Mouse (Mus musculus): Measurements from ENCODE around the gene Rbms2. TPM values are rescaled to one million over a fixed set of nuclear protein-coding genes. Genes with fewer than 3 reads are reported as not detected.
"Not testable (repeated sequence)": the region's sequence is repeated elsewhere in the genome, so short reads cannot be mapped to it uniquely, and the experiment has no call there.

Rbms2 gene
- polyA plus RNA-seq, 2 experiments = 33.8 to 113 TPM

DNA sequence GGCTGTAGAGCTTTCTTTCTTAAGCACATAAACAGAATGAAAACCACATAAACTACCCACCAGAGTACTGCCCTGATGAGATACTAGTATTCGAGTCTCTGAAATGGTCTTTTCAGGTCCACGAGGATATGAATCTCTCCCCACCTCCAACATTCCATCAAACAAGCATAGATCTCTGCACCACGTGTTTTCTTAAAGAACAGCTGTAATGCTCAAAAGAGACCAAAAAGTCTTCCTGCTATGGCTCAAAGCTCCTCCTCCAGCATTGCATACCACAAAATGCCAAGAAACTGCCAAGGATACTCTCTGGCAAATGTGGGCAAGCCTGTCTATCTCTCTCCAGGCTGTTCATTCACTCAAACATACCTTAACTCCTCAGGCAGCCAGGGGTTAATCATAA lies 4.8 kb downstream of the Rbms2 start:
- DNase-seq (ENCODE audit: low spot score) (no peak), ATAC-seq (ENCODE audit: low FRiP score, low read depth) (no peak)
- Histone ChIP-seq H3K4me3 (replicated peaks; ENCODE audit: low read length) (peak overlapping the region; percentile 65), H3K9ac (ENCODE audit: low read depth, low read length, severe bottlenecking) (peak overlapping the region; percentile 69), H3K9me3 (ENCODE audit: control insufficient read depth, low read length) (no peaks in the 10 kb centered on the region), H3K4me1 (ENCODE audit: control insufficient read depth, insufficient read depth, low read length) (peaks cover 23% of the 10 kb centered on the region), H3K4me2 (replicated peaks; ENCODE audit: low read depth, low read length, severe bottlenecking) (peak overlapping the region; percentile 79), H3K27ac (replicated peaks; ENCODE audit: low read depth, low read length) (peak overlapping the region; percentile 91), H3K36me3 (ENCODE audit: control insufficient read depth, insufficient read depth, low read length) (no peaks in the 10 kb centered on the region), H3K27me3 (ENCODE audit: control insufficient read depth, insufficient read depth, low read length) (no peaks in the 10 kb centered on the region)
- TF ChIP-seq POLR2A (IDR thresholded peaks at IDR 0.05; ENCODE audit: borderline replicate concordance, extremely low read depth, insufficient read depth, insufficient read length) = no peak
- 11% methylated on average over 3 of the region's 3 CpGs for WGBS

DNA sequence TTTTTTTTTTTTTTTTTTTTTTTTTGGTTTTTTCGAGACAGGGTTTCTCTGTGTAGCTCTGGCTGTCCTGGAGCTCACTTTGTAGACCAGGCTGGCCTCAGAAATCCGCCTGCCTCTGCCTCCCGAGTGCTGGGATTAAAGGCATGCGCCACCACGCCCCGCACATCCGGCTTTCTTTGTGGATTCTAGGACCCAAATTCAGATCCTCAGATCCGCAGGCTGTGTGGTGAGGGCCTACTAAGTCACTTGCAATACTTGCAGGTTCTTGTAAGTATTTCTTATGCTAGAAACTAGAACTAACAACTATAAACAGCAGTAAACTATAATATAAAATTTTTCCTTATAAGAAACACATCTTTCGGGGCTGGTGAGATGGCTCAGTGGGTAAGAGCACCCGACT lies 8.7 kb downstream of the Rbms2 start:
- H3K9me3 ChIP-seq (ENCODE audit: control insufficient read depth, low read length); H3K4me2 ChIP-seq (replicated peaks; ENCODE audit: low read depth, low read length, severe bottlenecking); H3K27ac ChIP-seq (replicated peaks; ENCODE audit: low read depth, low read length); H3K27me3 ChIP-seq (ENCODE audit: control insufficient read depth, insufficient read depth, low read length); H3K36me3 ChIP-seq (ENCODE audit: control insufficient read depth, insufficient read depth, low read length); H3K9ac ChIP-seq (ENCODE audit: low read depth, low read length, severe bottlenecking); H3K4me3 ChIP-seq (replicated peaks; ENCODE audit: low read length); DNase-seq (ENCODE audit: low spot score); ATAC-seq (ENCODE audit: low FRiP score, low read depth): not testable (repeated sequence)
- peaks cover 20% of the 10 kb centered on the region for H3K4me1 ChIP-seq (ENCODE audit: control insufficient read depth, insufficient read depth, low read length)
- WGBS = 97% methylated on average over 10 of the region's 10 CpGs

DNA sequence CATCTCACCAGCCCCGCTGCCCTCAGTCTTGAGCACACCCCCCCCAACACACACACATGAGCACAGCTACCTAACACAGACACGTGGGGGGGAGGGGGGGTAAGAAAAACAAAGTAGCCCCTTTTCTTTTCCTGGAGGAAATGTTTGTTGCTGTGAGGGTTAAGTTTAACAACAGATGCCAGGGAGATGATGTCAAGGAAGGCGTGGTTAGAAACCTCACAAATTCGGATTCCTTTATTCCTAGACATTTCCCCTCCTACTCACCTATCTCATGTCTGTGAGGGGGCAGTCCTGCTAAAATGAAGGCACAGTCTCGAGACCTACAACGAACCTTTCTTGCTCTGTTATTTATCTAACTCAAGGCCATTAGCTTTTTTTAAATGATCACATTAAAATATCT lies 13.0 kb downstream of the Rbms2 start:
- Histone ChIP-seq H3K9ac (ENCODE audit: low read depth, low read length, severe bottlenecking) (no peak overlapping the region), H3K27me3 (ENCODE audit: control insufficient read depth, insufficient read depth, low read length) (no peaks in the 10 kb centered on the region), H3K36me3 (ENCODE audit: control insufficient read depth, insufficient read depth, low read length) (no peaks in the 10 kb centered on the region), H3K4me3 (replicated peaks; ENCODE audit: low read length) (no peak overlapping the region), H3K9me3 (ENCODE audit: control insufficient read depth, low read length) (no peaks in the 10 kb centered on the region), H3K4me2 (replicated peaks; ENCODE audit: low read depth, low read length, severe bottlenecking) (no peak overlapping the region), H3K4me1 (ENCODE audit: control insufficient read depth, insufficient read depth, low read length) (peaks cover 5% of the 10 kb centered on the region; the same call in 1 of the 2 replicates), H3K27ac (replicated peaks; ENCODE audit: low read depth, low read length) (no peak overlapping the region)
- 45% methylated on average over 6 of the region's 6 CpGs for WGBS
- no peak for DNase-seq (ENCODE audit: low spot score)
- no peak for ATAC-seq (ENCODE audit: low FRiP score, low read depth)
- no peak for TF ChIP-seq POLR2A (IDR thresholded peaks at IDR 0.05; ENCODE audit: borderline replicate concordance, extremely low read depth, insufficient read depth, insufficient read length)

DNA sequence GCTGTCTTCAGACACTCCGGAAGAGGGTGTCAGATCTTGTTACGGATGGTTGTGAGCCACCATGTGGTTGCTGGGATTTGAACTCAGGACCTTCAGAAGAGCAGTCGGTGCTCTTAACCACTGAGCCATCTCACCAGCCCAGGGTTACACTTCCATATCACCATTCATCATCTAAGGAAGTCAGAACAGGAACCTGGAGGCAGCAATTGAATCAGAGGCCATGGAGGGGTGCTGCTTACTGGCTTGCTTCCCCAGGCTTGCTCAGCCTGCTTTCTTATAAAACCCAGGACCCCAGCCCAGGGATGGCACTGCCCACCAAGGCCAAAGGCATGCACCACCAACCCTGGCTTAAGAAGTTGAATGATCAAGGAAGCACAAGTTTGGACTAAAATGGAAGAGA lies 14.4 kb downstream of the Rbms2 start:
- 100% methylated on average over 2 of the region's 3 CpGs for WGBS
- H3K9ac ChIP-seq (ENCODE audit: low read depth, low read length, severe bottlenecking) = not testable (repeated sequence)

DNA sequence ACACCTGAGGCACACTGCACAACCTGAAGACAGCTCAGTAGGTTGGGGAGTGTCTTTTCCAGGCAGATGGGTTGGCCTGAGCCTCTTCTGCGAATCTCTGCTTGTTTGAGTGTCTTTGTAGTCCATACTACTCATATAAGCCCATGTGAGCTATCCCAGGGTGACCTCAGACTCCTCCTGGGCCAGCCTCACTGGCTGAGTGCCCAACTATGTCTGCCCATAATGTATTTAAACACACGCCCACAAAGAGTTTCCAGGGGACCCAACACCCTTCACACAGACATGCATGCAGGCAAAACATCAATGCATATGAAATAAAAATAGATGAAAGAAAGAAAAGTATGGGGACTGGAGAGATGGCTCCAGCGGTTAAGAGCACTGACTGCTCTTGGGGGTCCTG lies 26.1 kb downstream of the Rbms2 start:
- peaks cover 8% of the 10 kb centered on the region for H3K36me3 ChIP-seq (ENCODE audit: control insufficient read depth, insufficient read depth, low read length)
- no peaks in the 10 kb centered on the region for H3K27me3 ChIP-seq (ENCODE audit: control insufficient read depth, insufficient read depth, low read length)
- H3K9me3 ChIP-seq (ENCODE audit: control insufficient read depth, low read length) = no peaks in the 10 kb centered on the region
- no peak for TF ChIP-seq POLR2A (IDR thresholded peaks at IDR 0.05; ENCODE audit: borderline replicate concordance, extremely low read depth, insufficient read depth, insufficient read length)
- no peak overlapping the region for H3K9ac ChIP-seq (ENCODE audit: low read depth, low read length, severe bottlenecking)
- 68% methylated on average over 3 of the region's 3 CpGs for WGBS
- ATAC-seq (ENCODE audit: low FRiP score, low read depth) (no peak), DNase-seq (ENCODE audit: low spot score) (no peak)
- H3K4me3 ChIP-seq (replicated peaks; ENCODE audit: low read length) = no peak overlapping the region
- H3K27ac ChIP-seq (replicated peaks; ENCODE audit: low read depth, low read length) = no peak overlapping the region
- H3K4me2 ChIP-seq (replicated peaks; ENCODE audit: low read depth, low read length, severe bottlenecking) = no peak overlapping the region
- H3K4me1 ChIP-seq (ENCODE audit: control insufficient read depth, insufficient read depth, low read length) = peaks cover 6% of the 10 kb centered on the region

More for the DNA sequence above, 14.4 kb downstream of the Rbms2 start:
- DNase-seq (ENCODE audit: low spot score); ATAC-seq (ENCODE audit: low FRiP score, low read depth); H3K4me3 ChIP-seq (replicated peaks; ENCODE audit: low read length); H3K9me3 ChIP-seq (ENCODE audit: control insufficient read depth, low read length); H3K4me1 ChIP-seq (ENCODE audit: control insufficient read depth, insufficient read depth, low read length); H3K27me3 ChIP-seq (ENCODE audit: control insufficient read depth, insufficient read depth, low read length); H3K27ac ChIP-seq (replicated peaks; ENCODE audit: low read depth, low read length); H3K36me3 ChIP-seq (ENCODE audit: control insufficient read depth, insufficient read depth, low read length); H3K4me2 ChIP-seq (replicated peaks; ENCODE audit: low read depth, low read length, severe bottlenecking): not testable (repeated sequence)

DNA sequence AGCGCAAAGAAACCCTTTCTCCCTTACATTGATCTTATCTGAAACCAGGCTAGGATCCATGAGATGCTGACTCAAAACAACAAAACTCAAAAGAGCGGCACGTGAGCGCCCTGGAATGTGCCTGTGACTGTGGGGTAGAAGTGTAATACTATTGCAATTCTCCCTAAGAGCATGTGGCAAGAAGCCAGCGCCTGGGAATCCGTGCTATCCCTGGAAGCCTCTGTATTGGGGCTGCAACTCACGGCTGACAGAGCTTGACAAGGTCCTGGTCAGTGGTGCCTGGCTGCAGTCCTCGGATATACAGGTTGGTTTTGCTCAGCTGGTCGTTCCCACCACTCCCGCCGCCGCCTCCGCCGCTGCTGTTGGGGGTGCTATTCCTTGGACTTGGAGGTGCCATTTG lies 29.2 kb downstream of the Rbms2 start:
- Histone ChIP-seq H3K4me3 (replicated peaks; ENCODE audit: low read length) (no peak overlapping the region), H3K4me1 (ENCODE audit: control insufficient read depth, insufficient read depth, low read length) (peaks cover 7% of the 10 kb centered on the region), H3K27ac (replicated peaks; ENCODE audit: low read depth, low read length) (no peak overlapping the region), H3K4me2 (replicated peaks; ENCODE audit: low read depth, low read length, severe bottlenecking) (no peak overlapping the region), H3K27me3 (ENCODE audit: control insufficient read depth, insufficient read depth, low read length) (no peaks in the 10 kb centered on the region), H3K9ac (ENCODE audit: low read depth, low read length, severe bottlenecking) (no peak overlapping the region), H3K36me3 (ENCODE audit: control insufficient read depth, insufficient read depth, low read length) (peaks cover 13% of the 10 kb centered on the region), H3K9me3 (ENCODE audit: control insufficient read depth, low read length) (no peaks in the 10 kb centered on the region)
- WGBS = 81% methylated on average over 14 of the region's 14 CpGs
- ATAC-seq (ENCODE audit: low FRiP score, low read depth) (no peak), DNase-seq (ENCODE audit: low spot score) (no peak)
- no peak for TF ChIP-seq POLR2A (IDR thresholded peaks at IDR 0.05; ENCODE audit: borderline replicate concordance, extremely low read depth, insufficient read depth, insufficient read length)
